Mouse (Mus musculus): ENCODE measurements at regions not wholly inside any gene's neighbourhood (a gene's known extent, or its start where the extent isn't known, plus 50 kb on each side); places are given as distances from the start of the nearest gene placed in this dataset.
A peak's percentile ranks its signal among the peaks of the same experiment; 100 is the strongest.

DNA sequence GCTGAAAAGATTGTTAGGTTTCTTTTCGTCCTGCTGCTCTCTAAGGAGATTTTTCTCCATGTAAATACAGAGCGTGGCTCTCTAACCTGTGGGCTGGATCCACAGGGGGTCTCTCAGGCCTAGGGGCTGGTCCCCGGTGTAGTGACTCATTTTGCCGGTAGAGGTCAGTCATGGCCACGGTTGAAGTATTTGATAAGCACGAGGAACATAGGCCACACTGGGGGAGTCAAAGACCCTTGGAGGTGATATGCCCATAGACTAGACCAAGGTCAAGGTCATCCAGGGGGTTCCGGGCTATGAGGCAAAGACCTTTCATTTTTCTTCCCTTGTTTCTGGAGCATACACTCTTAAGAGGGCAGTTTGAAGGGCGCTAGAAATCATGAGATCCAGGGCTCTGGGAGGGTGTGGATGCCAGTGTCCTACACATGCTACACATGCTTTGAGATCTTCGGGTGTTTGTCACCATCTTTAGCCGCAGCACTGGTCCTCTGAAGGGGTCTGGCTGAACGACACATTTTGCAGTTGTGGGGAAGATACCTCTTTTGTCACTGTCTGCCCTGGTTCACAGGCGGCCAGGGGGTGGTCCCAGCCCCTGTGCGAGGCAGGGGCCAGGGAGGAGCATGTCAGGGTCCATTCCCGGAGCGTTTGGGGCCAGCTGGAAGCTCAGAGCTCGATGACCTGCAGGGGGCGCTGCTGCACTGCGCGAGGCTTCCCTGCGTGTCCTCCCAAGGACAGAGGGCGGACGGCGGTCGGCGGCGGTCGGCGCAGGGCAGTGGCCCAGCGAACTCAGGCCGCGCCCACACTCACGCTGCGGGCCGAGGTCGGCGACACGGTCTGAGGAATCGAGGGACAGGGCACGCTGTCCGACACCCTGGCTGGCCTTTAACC is 72.8 kb downstream of the Dmrta2 start:
- H3K27me3 ChIP-seq (ENCODE audit: control insufficient read depth in 1 of 2, insufficient read depth in 2 of 2, low read length in 2 of 2), result no peaks in the 10 kb centered on the region
- no peaks in the 10 kb centered on the region for H3K4me1 ChIP-seq (ENCODE audit: control insufficient read depth in 1 of 2, insufficient read depth in 2 of 2, low read length in 2 of 2)
- TF ChIP-seq CTCF (IDR thresholded peaks at IDR 0.05 in 2 of 3, conservative IDR thresholded peaks at IDR 0.05 in 1 of 3; ENCODE audit: control insufficient read depth in 1 of 3, insufficient read depth in 1 of 3, low read depth in 2 of 3, low read length in 3 of 3, poor library complexity in 1 of 3, severe bottlenecking in 1 of 3) (peak in 1 of 3 experiments; percentile 26; a peak in 2 of 6 replicates), MYC (IDR thresholded peaks at IDR 0.05; ENCODE audit: low read depth, low read length) (no peak), USF2 (IDR thresholded peaks at IDR 0.05; ENCODE audit: borderline replicate concordance in 1 of 2, insufficient read depth in 1 of 2, low read depth in 1 of 2, low read length in 2 of 2) (no peak)
- DNase-seq (ENCODE audit: low read depth, low spot score), result no peak
- H3K27ac ChIP-seq (ENCODE audit: control insufficient read depth, low read depth, low read length), result no peak overlapping the region
- no peak overlapping the region for H3K4me3 ChIP-seq (ENCODE audit: control insufficient read depth in 1 of 2, insufficient read depth in 1 of 2, low read depth in 2 of 2, low read length in 2 of 2)
- H3K79me2 ChIP-seq (ENCODE audit: control insufficient read depth, insufficient read depth, low read length, poor library complexity), result no peaks in the 10 kb centered on the region
- H3K9me3 ChIP-seq (replicated peaks; ENCODE audit: insufficient read depth, low read length), result no peaks in the 10 kb centered on the region
- H3K36me3 ChIP-seq (ENCODE audit: control insufficient read depth in 1 of 2, insufficient read depth in 2 of 2, low read length in 2 of 2), result no peaks in the 10 kb centered on the region
- no peak overlapping the region for H3K9ac ChIP-seq (ENCODE audit: control insufficient read depth, low read depth, low read length, poor library complexity, severe bottlenecking)

DNA sequence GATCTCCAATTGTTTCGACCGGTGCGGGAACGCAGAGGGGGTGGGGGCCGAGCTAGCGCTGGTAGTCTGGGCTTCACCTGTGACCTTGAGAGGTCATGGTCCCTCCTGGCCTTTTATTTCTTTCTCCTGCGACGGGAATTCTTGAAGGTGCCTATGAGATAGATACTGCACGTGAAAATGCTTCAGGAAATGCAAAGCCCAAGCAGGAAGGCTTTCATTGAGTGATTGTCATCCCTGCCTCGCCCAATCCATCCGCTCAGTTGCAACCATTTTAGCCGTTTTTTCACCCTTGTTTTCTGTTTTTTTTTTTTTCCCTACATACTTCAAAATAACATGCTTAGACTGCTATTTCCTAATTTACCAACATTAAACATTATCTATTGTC is 73.4 kb downstream of the Dmrta2 start:
- no peak for DNase-seq (ENCODE audit: low read depth, low spot score)
- H3K79me2 ChIP-seq (ENCODE audit: control insufficient read depth, insufficient read depth, low read length, poor library complexity), result no peaks in the 10 kb centered on the region
- H3K27me3 ChIP-seq (ENCODE audit: control insufficient read depth in 1 of 2, insufficient read depth in 2 of 2, low read length in 2 of 2), result no peaks in the 10 kb centered on the region
- no peak overlapping the region for H3K4me3 ChIP-seq (ENCODE audit: control insufficient read depth in 1 of 2, insufficient read depth in 1 of 2, low read depth in 2 of 2, low read length in 2 of 2)
- no peaks in the 10 kb centered on the region for H3K36me3 ChIP-seq (ENCODE audit: control insufficient read depth in 1 of 2, insufficient read depth in 2 of 2, low read length in 2 of 2)
- no peak overlapping the region for H3K27ac ChIP-seq (ENCODE audit: control insufficient read depth, low read depth, low read length)
- H3K9ac ChIP-seq (ENCODE audit: control insufficient read depth, low read depth, low read length, poor library complexity, severe bottlenecking), result no peak overlapping the region
- no peaks in the 10 kb centered on the region for H3K4me1 ChIP-seq (ENCODE audit: control insufficient read depth in 1 of 2, insufficient read depth in 2 of 2, low read length in 2 of 2)
- no peaks in the 10 kb centered on the region for H3K9me3 ChIP-seq (replicated peaks; ENCODE audit: insufficient read depth, low read length)
- TF ChIP-seq USF1 (IDR thresholded peaks at IDR 0.05; ENCODE audit: low read depth, low read length) (no peak), ZMIZ1 (IDR thresholded peaks at IDR 0.05; ENCODE audit: low read depth, low read length) (no peak), ELF1 (IDR thresholded peaks at IDR 0.05; ENCODE audit: low read depth, low read length) (no peak), ZC3H11A (IDR thresholded peaks at IDR 0.05; ENCODE audit: low read depth, low read length) (no peak), EP300 (IDR thresholded peaks at IDR 0.05; ENCODE audit: low read depth in 1 of 2, low read length in 2 of 2) (no peak), MYB (IDR thresholded peaks at IDR 0.05; ENCODE audit: low read depth, low read length) (no peak), CHD1 (IDR thresholded peaks at IDR 0.05; ENCODE audit: low read depth, low read length) (no peak), UBTF (IDR thresholded peaks at IDR 0.05; ENCODE audit: borderline replicate concordance, insufficient read depth, low read depth, low read length) (no peak), POLR2AphosphoS2 (IDR thresholded peaks at IDR 0.05; ENCODE audit: low read length) (no peak), MAX (IDR thresholded peaks at IDR 0.05; ENCODE audit: low read length) (no peak), RAD21 (IDR thresholded peaks at IDR 0.05; ENCODE audit: low read depth, low read length) (no peak), POLR2A (IDR thresholded peaks at IDR 0.05; ENCODE audit: control insufficient read depth in 1 of 2, insufficient read depth in 1 of 2, low read depth in 1 of 2, low read length in 2 of 2, poor library complexity in 1 of 2) (no peak), MXI1 (IDR thresholded peaks at IDR 0.05; ENCODE audit: low read depth, low read length) (no peak), KAT2A (conservative IDR thresholded peaks at IDR 0.05; ENCODE audit: low read depth, low read length) (no peak), BHLHE40 (IDR thresholded peaks at IDR 0.05; ENCODE audit: borderline replicate concordance, low read depth, low read length) (no peak), TCF12 (IDR thresholded peaks at IDR 0.05; ENCODE audit: low read depth, low read length) (no peak), NRF1 (IDR thresholded peaks at IDR 0.05; ENCODE audit: insufficient read depth, low read depth, low read length, poor library complexity, severe bottlenecking) (no peak), GATA1 (IDR thresholded peaks at IDR 0.05; ENCODE audit: low read depth, low read length) (no peak), MAFK (IDR thresholded peaks at IDR 0.05; ENCODE audit: borderline replicate concordance, low read depth, low read length) (no peak), HCFC1 (IDR thresholded peaks at IDR 0.05; ENCODE audit: low read depth, low read length) (no peak)

All from MEL (cell line).